Mouse (Mus musculus): ENCODE measurements around the gene Podn. TPM values are rescaled to one million over a fixed set of nuclear protein-coding genes. Genes with fewer than 3 reads are reported as not detected.

Podn gene
- polyA plus RNA-seq, 1 experiment from 2014 or later: 0.30 TPM

DNA sequence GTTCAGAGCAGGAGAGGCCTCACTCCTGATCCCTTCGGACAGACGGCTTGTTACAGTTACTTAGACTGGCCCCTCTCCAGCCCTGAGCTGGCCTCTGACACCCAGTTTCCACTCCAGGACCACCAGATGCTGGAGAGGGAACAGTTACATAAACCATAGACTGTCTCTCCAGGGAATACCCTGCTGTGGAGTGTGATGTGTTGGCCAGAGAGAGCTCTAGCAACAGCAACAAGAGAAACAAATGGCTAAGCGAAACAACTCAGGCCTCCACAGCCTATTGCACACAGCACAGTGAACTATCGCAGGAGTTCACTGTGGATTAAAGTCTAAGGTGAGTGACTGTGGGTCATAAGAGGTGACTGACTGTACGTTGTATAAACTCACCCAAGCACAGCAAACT, 71.6 kb downstream of the Podn start:
- H3K4me3 ChIP-seq (ENCODE audit: low read depth, low read length): no peak overlapping the region
- no peak overlapping the region for H3K27ac ChIP-seq (ENCODE audit: low read length)
- H3K9ac ChIP-seq (ENCODE audit: low read depth, low read length): no peak overlapping the region
- no peaks in the 10 kb centered on the region for H3K9me3 ChIP-seq (replicated peaks; ENCODE audit: control insufficient read depth, low read length)
- peaks cover 21% of the 10 kb centered on the region for H3K4me1 ChIP-seq (ENCODE audit: control insufficient read depth, low read depth, low read length)
- 72% methylated on average over 5 of the region's 5 CpGs for WGBS (ENCODE audit: insufficient replicate concordance)
- ATAC-seq (ENCODE audit: low read depth): peak; percentile 46; the same call in 1 of the 2 replicates
- H3K4me2 ChIP-seq (ENCODE audit: low read depth, low read length): no peak overlapping the region
- peaks cover 5% of the 10 kb centered on the region for H3K27me3 ChIP-seq (ENCODE audit: control insufficient read depth, insufficient read depth, low read depth, low read length)
- H3K36me3 ChIP-seq (ENCODE audit: control insufficient read depth, insufficient read depth): no peaks in the 10 kb centered on the region

DNA sequence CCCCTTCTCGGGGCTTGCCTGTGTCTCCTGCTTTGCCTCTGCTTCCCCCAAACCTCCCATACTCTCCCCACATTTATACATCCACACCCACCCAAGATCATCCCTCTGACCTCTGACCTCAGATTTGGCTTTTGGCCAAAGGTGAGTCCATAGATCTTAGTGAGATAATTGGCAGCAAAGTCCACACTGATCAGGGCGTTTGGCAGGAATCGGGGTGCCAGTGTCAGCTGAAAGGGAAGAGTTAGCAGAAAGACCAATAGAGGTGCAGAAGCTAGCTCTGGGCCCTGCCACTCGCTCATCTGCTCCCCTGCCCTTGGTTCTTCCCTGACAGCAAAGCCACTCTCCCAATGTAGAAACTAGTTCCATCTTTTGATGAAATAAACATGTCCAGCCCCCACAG, 73.1 kb downstream of the Podn start:
- no peaks in the 10 kb centered on the region for H3K36me3 ChIP-seq (ENCODE audit: control insufficient read depth, insufficient read depth)
- 49% methylated on average over 4 of the region's 4 CpGs for WGBS (ENCODE audit: insufficient replicate concordance)
- no peak for ATAC-seq (ENCODE audit: low read depth)
- no peaks in the 10 kb centered on the region for H3K27me3 ChIP-seq (ENCODE audit: control insufficient read depth, insufficient read depth, low read depth, low read length)
- H3K9ac ChIP-seq (ENCODE audit: low read depth, low read length): no peak overlapping the region
- H3K9me3 ChIP-seq (replicated peaks; ENCODE audit: control insufficient read depth, low read length): no peaks in the 10 kb centered on the region
- no peak overlapping the region for H3K4me2 ChIP-seq (ENCODE audit: low read depth, low read length)
- H3K4me1 ChIP-seq (ENCODE audit: control insufficient read depth, low read depth, low read length): peaks cover 21% of the 10 kb centered on the region
- no peak overlapping the region for H3K4me3 ChIP-seq (ENCODE audit: low read depth, low read length)
- H3K27ac ChIP-seq (ENCODE audit: low read length): no peak overlapping the region

DNA sequence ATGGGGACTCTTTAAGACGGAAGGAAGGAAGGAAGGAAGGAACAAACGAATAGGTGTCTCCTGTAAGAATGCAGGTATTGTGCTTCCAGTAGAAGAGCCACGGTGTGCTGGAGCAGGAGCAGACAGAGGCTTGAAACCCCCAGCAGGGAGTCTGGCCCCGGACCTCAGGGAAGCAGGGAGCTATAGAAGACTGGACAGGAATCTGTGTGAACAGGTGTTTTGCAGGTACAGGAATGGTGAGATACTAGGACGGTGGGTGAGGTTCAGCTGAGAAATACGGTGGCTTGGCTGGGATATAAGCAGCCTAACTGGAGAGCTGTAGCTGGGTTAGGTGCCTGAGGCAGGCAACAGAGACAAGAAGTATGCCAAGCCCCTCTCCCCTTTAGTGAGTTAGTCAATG, 76.1 kb downstream of the Podn start:
- no peak overlapping the region for H3K4me2 ChIP-seq (ENCODE audit: low read depth, low read length)
- no peaks in the 10 kb centered on the region for H3K9me3 ChIP-seq (replicated peaks; ENCODE audit: control insufficient read depth, low read length)
- ATAC-seq (ENCODE audit: low read depth): no peak
- H3K4me3 ChIP-seq (ENCODE audit: low read depth, low read length): no peak overlapping the region
- H3K27me3 ChIP-seq (ENCODE audit: control insufficient read depth, insufficient read depth, low read depth, low read length): no peaks in the 10 kb centered on the region
- 58% methylated on average over 6 of the region's 6 CpGs for WGBS (ENCODE audit: insufficient replicate concordance)
- H3K27ac ChIP-seq (ENCODE audit: low read length): no peak overlapping the region
- no peaks in the 10 kb centered on the region for H3K36me3 ChIP-seq (ENCODE audit: control insufficient read depth, insufficient read depth)
- peaks cover 4% of the 10 kb centered on the region for H3K4me1 ChIP-seq (ENCODE audit: control insufficient read depth, low read depth, low read length)
- H3K9ac ChIP-seq (ENCODE audit: low read depth, low read length): no peak overlapping the region

GRCm38 (mm10) chr4:108018961-108019921, 77.0 kb downstream of the Podn start:
- Histone ChIP-seq H3K27me3 (ENCODE audit: control insufficient read depth, insufficient read depth, low read depth, low read length) (no peaks in the 10 kb centered on the region), H3K4me2 (ENCODE audit: low read depth, low read length) (no peak overlapping the region), H3K36me3 (ENCODE audit: control insufficient read depth, insufficient read depth) (no peaks in the 10 kb centered on the region), H3K4me3 (ENCODE audit: low read depth, low read length) (no peak overlapping the region), H3K4me1 (ENCODE audit: control insufficient read depth, low read depth, low read length) (peaks cover under 1% of the 10 kb centered on the region; the same call in 1 of the 2 replicates), H3K27ac (ENCODE audit: low read length) (no peak overlapping the region), H3K9me3 (replicated peaks; ENCODE audit: control insufficient read depth, low read length) (no peaks in the 10 kb centered on the region), H3K9ac (ENCODE audit: low read depth, low read length) (no peak overlapping the region)
- no peak for ATAC-seq (ENCODE audit: low read depth)
- 53% methylated on average over 13 of the region's 14 CpGs for WGBS (ENCODE audit: insufficient replicate concordance)

DNA sequence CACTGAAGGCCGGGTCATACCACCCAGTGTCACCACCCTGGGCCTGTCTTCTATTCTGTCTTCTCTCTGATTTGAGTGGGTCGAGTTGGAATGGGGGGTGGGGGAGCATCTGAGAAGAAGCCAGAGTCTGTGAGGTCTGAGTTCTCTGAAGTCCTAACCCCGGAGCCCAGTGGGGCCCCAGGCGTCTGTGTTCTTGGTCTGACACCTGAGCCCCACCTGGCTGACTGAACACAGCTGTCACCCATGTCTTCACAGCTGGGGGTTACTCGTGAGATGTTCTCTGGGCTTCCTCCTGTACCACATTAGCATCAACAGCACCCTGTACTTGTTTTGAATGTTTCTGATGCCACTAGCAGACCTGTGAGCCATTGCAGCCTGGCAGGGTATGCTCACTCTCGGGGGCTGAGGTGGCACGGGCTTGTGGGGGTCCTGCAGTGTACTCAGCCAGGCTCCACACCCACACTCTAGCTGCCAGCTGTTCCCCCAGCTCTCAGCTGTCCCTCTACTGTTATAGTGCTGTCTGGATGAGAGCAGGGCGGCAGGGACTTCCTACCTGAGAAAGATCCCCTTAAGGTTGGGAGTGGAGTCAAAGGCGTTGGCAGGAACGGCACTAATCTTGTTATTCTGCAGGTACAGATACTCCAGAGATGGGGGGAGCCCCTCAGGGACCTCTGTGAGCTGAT, 77.9 kb downstream of the Podn start:
- Histone ChIP-seq H3K27me3 (ENCODE audit: control insufficient read depth, insufficient read depth, low read depth, low read length) (no peaks in the 10 kb centered on the region), H3K9ac (ENCODE audit: low read depth, low read length) (no peak overlapping the region), H3K9me3 (replicated peaks; ENCODE audit: control insufficient read depth, low read length) (no peaks in the 10 kb centered on the region), H3K36me3 (ENCODE audit: control insufficient read depth, insufficient read depth) (no peaks in the 10 kb centered on the region), H3K4me2 (ENCODE audit: low read depth, low read length) (no peak overlapping the region), H3K4me1 (ENCODE audit: control insufficient read depth, low read depth, low read length) (no peaks in the 10 kb centered on the region), H3K4me3 (ENCODE audit: low read depth, low read length) (no peak overlapping the region), H3K27ac (ENCODE audit: low read length) (no peak overlapping the region)
- no peak for ATAC-seq (ENCODE audit: low read depth)
- 45% methylated on average over 10 of the region's 10 CpGs for WGBS (ENCODE audit: insufficient replicate concordance)

- Histone ChIP-seq H3K9ac (ENCODE audit: low read depth, low read length) (no peak overlapping the region), H3K4me3 (ENCODE audit: low read depth, low read length) (no peak overlapping the region), H3K27me3 (ENCODE audit: control insufficient read depth, insufficient read depth, low read depth, low read length) (no peaks in the 10 kb centered on the region), H3K9me3 (replicated peaks; ENCODE audit: control insufficient read depth, low read length) (no peaks in the 10 kb centered on the region), H3K36me3 (ENCODE audit: control insufficient read depth, insufficient read depth) (no peaks in the 10 kb centered on the region), H3K4me1 (ENCODE audit: control insufficient read depth, low read depth, low read length) (no peaks in the 10 kb centered on the region), H3K27ac (ENCODE audit: low read length) (no peak overlapping the region), H3K4me2 (ENCODE audit: low read depth, low read length) (no peak overlapping the region)
- no peak for ATAC-seq (ENCODE audit: low read depth)
- 72% methylated on average over 7 of the region's 7 CpGs for WGBS (ENCODE audit: insufficient replicate concordance)
Observed at GRCm38 (mm10) chr4:108017839-108018238, 78.4 kb downstream of the Podn start.

DNA sequence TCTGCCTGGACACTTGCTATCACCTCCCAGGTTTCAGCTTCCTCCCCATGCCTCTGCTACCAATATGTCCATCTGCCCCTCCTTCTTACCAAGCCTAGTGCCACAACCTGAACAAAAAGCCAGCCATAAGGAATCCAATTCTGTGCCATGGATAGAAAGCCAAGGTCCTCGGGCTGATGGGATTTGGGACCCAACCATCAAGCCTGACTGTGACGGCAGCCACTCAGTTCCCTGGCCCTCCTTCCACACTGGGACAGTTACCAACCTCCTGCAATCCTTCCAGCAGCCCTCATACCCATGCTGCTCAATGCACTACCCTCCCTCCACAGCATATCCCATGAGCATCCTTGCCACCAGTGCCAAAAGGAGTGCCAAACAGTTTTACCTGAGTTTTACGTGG, 79.9 kb downstream of the Podn start:
- Histone ChIP-seq H3K9me3 (replicated peaks; ENCODE audit: control insufficient read depth, low read length) (no peaks in the 10 kb centered on the region), H3K4me1 (ENCODE audit: control insufficient read depth, low read depth, low read length) (no peaks in the 10 kb centered on the region), H3K27me3 (ENCODE audit: control insufficient read depth, insufficient read depth, low read depth, low read length) (no peaks in the 10 kb centered on the region), H3K36me3 (ENCODE audit: control insufficient read depth, insufficient read depth) (no peaks in the 10 kb centered on the region), H3K4me3 (ENCODE audit: low read depth, low read length) (no peak overlapping the region), H3K4me2 (ENCODE audit: low read depth, low read length) (no peak overlapping the region), H3K27ac (ENCODE audit: low read length) (no peak overlapping the region), H3K9ac (ENCODE audit: low read depth, low read length) (no peak overlapping the region)
- 61% methylated on average over 3 of the region's 3 CpGs for WGBS (ENCODE audit: insufficient replicate concordance)
- ATAC-seq (ENCODE audit: low read depth): no peak

GRCm38 (mm10) chr4:108015067-108015765, 81.0 kb downstream of the Podn start:
- no peaks in the 10 kb centered on the region for H3K9me3 ChIP-seq (replicated peaks; ENCODE audit: control insufficient read depth, low read length)
- ATAC-seq (ENCODE audit: low read depth): no peak
- H3K4me3 ChIP-seq (ENCODE audit: low read depth, low read length): no peak overlapping the region
- H3K36me3 ChIP-seq (ENCODE audit: control insufficient read depth, insufficient read depth): no peaks in the 10 kb centered on the region
- H3K27ac ChIP-seq (ENCODE audit: low read length): no peak overlapping the region
- WGBS (ENCODE audit: insufficient replicate concordance): 41% methylated on average over 14 of the region's 14 CpGs
- no peak overlapping the region for H3K9ac ChIP-seq (ENCODE audit: low read depth, low read length)
- H3K4me1 ChIP-seq (ENCODE audit: control insufficient read depth, low read depth, low read length): no peaks in the 10 kb centered on the region
- H3K27me3 ChIP-seq (ENCODE audit: control insufficient read depth, insufficient read depth, low read depth, low read length): no peaks in the 10 kb centered on the region
- H3K4me2 ChIP-seq (ENCODE audit: low read depth, low read length): no peak overlapping the region

All from liver, embryonic 16.5 days (tissue).